Mouse (Mus musculus) right cerebral cortex, postnatal 10 days (tissue): Measurements from ENCODE around the gene Pgd.
"Not testable (repeated sequence)": the region's sequence is repeated elsewhere in the genome, so short reads cannot be mapped to it uniquely, and the experiment has no call there.

ENCODE experiments used
- DNase-seq, 2 experiments: peaks; one replicate each; pipeline ENCODE4 v3.0.0; 2021; ENCODE audit warnings: low spot score in 2 of 2

Pgd gene

GRCm38 (mm10) chr4:149133395-149133794, 33.2 kb downstream of the Pgd start:
- DNase-seq, result no peak

- DNase-seq, result no peak
Measured at GRCm38 (mm10) chr4:149131789-149132565, 34.6 kb downstream of the Pgd start.

- no peak for DNase-seq
Measured at GRCm38 (mm10) chr4:149131021-149131752, 35.4 kb downstream of the Pgd start.

GRCm38 (mm10) chr4:149128467-149128866, 38.1 kb downstream of the Pgd start:
- DNase-seq, result no peak

- no peak for DNase-seq
Measured at GRCm38 (mm10) chr4:149126663-149127062, 39.9 kb downstream of the Pgd start, which contains the start of gene Cort. TSS of gene Cort (minus strand) at chr4:149126763.

GRCm38 (mm10) chr4:149126115-149126509, 40.5 kb downstream of the Pgd start:
- DNase-seq, result no peak

GRCm38 (mm10) chr4:149125341-149126114, 41.0 kb downstream of the Pgd start:
- DNase-seq, result no peak

GRCm38 (mm10) chr4:149123432-149123831, 43.1 kb downstream of the Pgd start:
- no peak for DNase-seq

- DNase-seq, result not testable (repeated sequence)
Measured at GRCm38 (mm10) chr4:149119978-149120562, 46.5 kb downstream of the Pgd start.

- peak; percentile 96 to 97 for DNase-seq
Measured at GRCm38 (mm10) chr4:149103875-149104561, 62.6 kb downstream of the Pgd start, which contains the start of gene Dffa. TSS of gene Dffa (plus strand) at chr4:149104146.

- no peak for DNase-seq
Measured at GRCm38 (mm10) chr4:149101456-149101855, 65.1 kb downstream of the Pgd start.

GRCm38 (mm10) chr4:149100449-149100848, 66.1 kb downstream of the Pgd start:
- not testable (repeated sequence) for DNase-seq
